Mouse (Mus musculus) forebrain, postnatal 0 days (tissue): ENCODE results near the gene Ptpn5. TPM values are rescaled to one million over a fixed set of nuclear protein-coding genes. Genes with fewer than 3 reads are reported as not detected.

Source experiments
- ATAC-seq: fragments of 200-750 bp; cut with Nextera tagmentation; 2 replicates; pipeline ENCODE4 v1.8.0; 2017; ENCODE audit warnings: mild to moderate bottlenecking, moderate library complexity
- DNase-seq: peaks from one replicate; pipeline ENCODE4 v3.0.0-alpha.2; 2015
- H3K27ac ChIP-seq: fragments of 300-500 bp; sonication (generic); 2 replicates; pipeline ENCODE4 v1.5.1; 2014; ENCODE audit warnings: low read depth, mild to moderate bottlenecking, antibody characterized with exemption, low read length, moderate library complexity, mixed read lengths
- H3K27me3 ChIP-seq: fragments of 300-500 bp; sonication (generic); 2 replicates; pipeline ENCODE4 v1.6.1; 2014; ENCODE audit warnings: mild to moderate bottlenecking, low read length, mixed read lengths; ENCODE audit not compliant: insufficient read depth
- H3K36me3 ChIP-seq: fragments of 300-500 bp; sonication (generic); 2 replicates; pipeline ENCODE4 v1.6.1; 2014; ENCODE audit warnings: mild to moderate bottlenecking, moderate library complexity; ENCODE audit not compliant: insufficient read depth
- H3K4me1 ChIP-seq: fragments of 300-500 bp; sonication (generic); 2 replicates; pipeline ENCODE4 v1.6.1; 2014; ENCODE audit warnings: antibody characterized with exemption; ENCODE audit not compliant: insufficient read depth
- H3K4me2 ChIP-seq: fragments of 300-500 bp; sonication (generic); 2 replicates; pipeline ENCODE4 v1.6.1; 2014; ENCODE audit warnings: low read depth, mild to moderate bottlenecking, moderate library complexity
- H3K4me3 ChIP-seq: fragments of 300-500 bp; sonication (generic); 2 replicates; pipeline ENCODE4 v1.5.1; 2014; ENCODE audit warnings: low read depth, low read length, mixed read lengths
- H3K9ac ChIP-seq: fragments of 300-500 bp; sonication (generic); 2 replicates; pipeline ENCODE4 v1.6.1; 2014; ENCODE audit warnings: mild to moderate bottlenecking
- H3K9me3 ChIP-seq: fragments of 300-500 bp; sonication (generic); 2 replicates; pipeline ENCODE4 v1.6.1; 2016; ENCODE audit warnings: low read length
- CTCF ChIP-seq: sonication (generic); IDR thresholded peaks from 2 replicates; pipeline ENCODE4 v1.5.1; 2016; ENCODE audit warnings: antibody characterized with exemption, control low read depth, low read depth
- WGBS: fragments of 180-500 bp; shearing (Covaris S2); extraction: QIAGEN DNeasy Blood & Tissue Kit; methylation state at CpG from one replicate; pipeline ENCODE4 v1.1.7; 2014; 5-methylcytosine and 5-hydroxymethylcytosine counted together
- polyA plus RNA-seq: library from polyadenylated mRNA; unstranded; fragments of >200 nt; fragmentation: Nextera tagmentation; extraction: Ambion mirVana; gene quantifications from 2 replicates; pipeline ENCODE4 v1.2.1, GENCODE M21; 2015
- total RNA-seq: library from RNA; depleted of rRNA; stranded (reverse); fragments of >200 nt; gene quantifications from 2 replicates; pipeline ENCODE4 v1.2.3, GENCODE M21; 2014

Ptpn5 gene
- total and polyA plus RNA-seq, 2 experiments from 2014 or later: 67.4 to 132 TPM

GRCm38 (mm10) chr7:47113383-47113782, 20.1 kb downstream of the Ptpn5 start:
- Histone ChIP-seq H3K4me3 (no peak overlapping the region), H3K9me3 (no peaks in the 10 kb centered on the region), H3K27ac (no peak overlapping the region), H3K9ac (no peak overlapping the region), H3K4me1 (no peaks in the 10 kb centered on the region), H3K4me2 (no peak overlapping the region), H3K27me3 (no peaks in the 10 kb centered on the region), H3K36me3 (peaks cover 20% of the 10 kb centered on the region)
- no peak for DNase-seq
- 88% methylated on average over 7 of the region's 7 CpGs for WGBS
- no peak for TF ChIP-seq CTCF
- no peak for ATAC-seq

DNA sequence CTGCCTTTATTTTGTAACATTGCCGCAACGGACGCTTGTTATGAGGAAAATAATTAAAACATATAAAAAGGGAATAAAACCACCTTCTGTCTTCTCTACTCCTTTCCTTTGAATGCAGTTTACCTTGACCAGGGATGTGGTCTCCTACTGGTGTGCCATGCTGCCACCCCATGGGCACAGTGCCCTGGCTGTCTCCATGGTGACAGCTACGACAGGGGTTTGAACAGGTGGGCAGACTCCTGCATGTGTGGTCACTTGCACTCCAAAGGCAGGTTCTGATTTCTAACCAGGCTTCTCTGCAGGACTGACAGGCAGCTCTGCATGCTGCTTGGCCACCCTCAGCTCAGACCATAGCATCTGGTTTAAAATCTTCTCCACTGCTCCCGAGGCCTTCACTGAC, 21.4 kb downstream of the Ptpn5 start:
- no peak overlapping the region for H3K4me2 ChIP-seq
- no peaks in the 10 kb centered on the region for H3K9me3 ChIP-seq
- no peaks in the 10 kb centered on the region for H3K27me3 ChIP-seq
- no peak overlapping the region for H3K27ac ChIP-seq
- H3K36me3 ChIP-seq: peaks cover 15% of the 10 kb centered on the region
- TF ChIP-seq CTCF: no peak
- no peaks in the 10 kb centered on the region for H3K4me1 ChIP-seq
- DNase-seq (no peak), ATAC-seq (no peak)
- H3K4me3 ChIP-seq: no peak overlapping the region
- no peak overlapping the region for H3K9ac ChIP-seq
- WGBS: 89% methylated on average over 5 of the region's 5 CpGs

GRCm38 (mm10) chr7:47111121-47111520, 22.4 kb downstream of the Ptpn5 start:
- no peak for TF ChIP-seq CTCF
- no peak overlapping the region for H3K4me3 ChIP-seq
- H3K4me1 ChIP-seq: no peaks in the 10 kb centered on the region
- peaks cover 15% of the 10 kb centered on the region for H3K36me3 ChIP-seq
- no peak for ATAC-seq
- no peaks in the 10 kb centered on the region for H3K27me3 ChIP-seq
- 82% methylated on average over 3 of the region's 3 CpGs for WGBS
- H3K9ac ChIP-seq: no peak overlapping the region
- no peak overlapping the region for H3K27ac ChIP-seq
- no peak for DNase-seq
- H3K9me3 ChIP-seq: no peaks in the 10 kb centered on the region
- H3K4me2 ChIP-seq: no peak overlapping the region

DNA sequence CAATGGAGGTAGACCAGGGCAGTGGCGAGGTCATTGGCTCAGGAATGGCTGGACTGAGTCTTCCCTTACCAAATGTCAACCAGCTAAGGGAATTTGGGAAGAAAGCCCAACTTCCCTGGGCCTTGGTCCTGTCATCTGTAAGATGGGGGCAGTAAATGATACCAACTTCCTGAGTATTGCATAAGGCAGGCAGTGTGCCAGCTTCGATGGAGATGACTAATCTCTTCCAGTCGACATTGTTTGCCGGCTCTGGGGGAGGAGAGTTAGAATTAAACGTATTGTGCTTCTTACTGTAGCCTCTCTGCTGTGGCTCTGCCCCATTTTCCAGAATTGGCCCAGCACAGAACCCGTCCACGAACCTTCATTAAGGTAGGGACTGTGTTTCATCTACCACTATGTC, 23.0 kb downstream of the Ptpn5 start:
- H3K4me2 ChIP-seq: no peak overlapping the region
- ATAC-seq: no peak

DNA sequence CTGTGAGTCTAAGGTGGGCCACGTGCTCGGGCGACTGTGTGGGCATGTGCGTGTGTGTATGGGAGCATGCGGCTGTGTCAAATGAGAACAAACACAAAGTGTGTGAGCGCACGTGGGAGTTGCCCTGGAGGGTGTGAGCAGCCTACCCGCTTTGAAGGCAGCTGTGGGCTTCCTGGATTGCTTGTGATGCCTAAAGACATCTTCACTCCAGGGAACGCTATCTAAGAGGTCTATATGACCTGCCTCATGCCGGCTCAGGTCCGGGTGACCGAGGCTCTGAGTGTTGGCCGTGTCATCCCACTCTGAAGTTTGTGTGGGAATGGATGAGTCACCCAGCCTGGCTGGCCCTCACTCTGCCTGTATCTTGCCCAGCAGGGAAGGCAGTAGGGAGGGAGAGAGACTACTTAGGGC, 24.7 kb downstream of the Ptpn5 start:
- no peak overlapping the region for H3K27ac ChIP-seq
- WGBS: 91% methylated on average over 13 of the region's 13 CpGs
- peaks cover 21% of the 10 kb centered on the region for H3K36me3 ChIP-seq
- H3K27me3 ChIP-seq: no peaks in the 10 kb centered on the region
- DNase-seq (no peak), ATAC-seq (no peak)
- no peak for TF ChIP-seq CTCF
- H3K4me1 ChIP-seq: no peaks in the 10 kb centered on the region
- H3K9me3 ChIP-seq: no peaks in the 10 kb centered on the region
- no peak overlapping the region for H3K9ac ChIP-seq
- no peak overlapping the region for H3K4me3 ChIP-seq
- H3K4me2 ChIP-seq: no peak overlapping the region

More for the DNA sequence above, 23.0 kb downstream of the Ptpn5 start:
- TF ChIP-seq CTCF: no peak
- H3K4me3 ChIP-seq: no peak overlapping the region
- no peaks in the 10 kb centered on the region for H3K4me1 ChIP-seq
- H3K9ac ChIP-seq: no peak overlapping the region
- 70% methylated on average over 7 of the region's 7 CpGs for WGBS
- no peaks in the 10 kb centered on the region for H3K9me3 ChIP-seq
- H3K27me3 ChIP-seq: no peaks in the 10 kb centered on the region
- H3K27ac ChIP-seq: no peak overlapping the region
- DNase-seq: no peak
- H3K36me3 ChIP-seq: peaks cover 15% of the 10 kb centered on the region

DNA sequence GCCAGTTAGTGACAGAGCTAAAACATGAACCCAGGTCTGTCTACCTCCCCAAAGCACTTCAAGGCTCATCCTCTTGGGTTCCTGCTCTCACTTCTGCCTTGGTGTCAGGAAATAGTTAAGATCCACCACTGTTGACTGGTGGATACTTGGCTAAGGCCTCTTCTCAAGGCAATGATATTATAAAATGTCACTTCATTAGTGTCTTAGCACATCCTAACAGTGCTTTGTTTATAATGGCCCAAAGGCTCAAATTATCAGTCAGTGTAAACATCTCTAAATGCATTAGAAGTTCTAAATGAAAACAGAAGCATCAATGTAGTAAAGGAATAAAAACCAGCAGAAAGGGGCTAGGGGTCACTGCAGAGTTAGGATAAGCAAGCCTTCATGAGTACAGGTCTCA, 26.5 kb downstream of the Ptpn5 start:
- Histone ChIP-seq H3K4me1 (no peaks in the 10 kb centered on the region), H3K4me2 (no peak overlapping the region), H3K27ac (no peak overlapping the region), H3K36me3 (peaks cover 14% of the 10 kb centered on the region), H3K9ac (no peak overlapping the region), H3K4me3 (no peak overlapping the region), H3K27me3 (no peaks in the 10 kb centered on the region), H3K9me3 (no peaks in the 10 kb centered on the region)
- DNase-seq: no peak
- no peak for TF ChIP-seq CTCF
- ATAC-seq: no peak

- no peak overlapping the region for H3K27ac ChIP-seq
- ATAC-seq: no peak
- no peak overlapping the region for H3K4me3 ChIP-seq
- TF ChIP-seq CTCF: no peak
- H3K9ac ChIP-seq: no peak overlapping the region
- H3K9me3 ChIP-seq: no peaks in the 10 kb centered on the region
- DNase-seq: no peak
- no peaks in the 10 kb centered on the region for H3K27me3 ChIP-seq
- peaks cover 5% of the 10 kb centered on the region; the same call in 1 of the 2 replicates for H3K36me3 ChIP-seq
- WGBS: 82% methylated on average over 1 of the region's 1 CpGs
- no peak overlapping the region for H3K4me2 ChIP-seq
- no peaks in the 10 kb centered on the region for H3K4me1 ChIP-seq
Observed at GRCm38 (mm10) chr7:47103671-47104414, 29.6 kb downstream of the Ptpn5 start.
